Mouse (Mus musculus) cerebellum, adult 11 months (tissue): ENCODE data around the gene Gm21732.
"Not testable (repeated sequence)": the region's sequence is repeated elsewhere in the genome, so short reads cannot be mapped to it uniquely, and the experiment has no call there.

Experiments
- DNase-seq: peaks from one replicate; pipeline ENCODE4 v3.0.0; 2022

The Gm21732 gene

DNA sequence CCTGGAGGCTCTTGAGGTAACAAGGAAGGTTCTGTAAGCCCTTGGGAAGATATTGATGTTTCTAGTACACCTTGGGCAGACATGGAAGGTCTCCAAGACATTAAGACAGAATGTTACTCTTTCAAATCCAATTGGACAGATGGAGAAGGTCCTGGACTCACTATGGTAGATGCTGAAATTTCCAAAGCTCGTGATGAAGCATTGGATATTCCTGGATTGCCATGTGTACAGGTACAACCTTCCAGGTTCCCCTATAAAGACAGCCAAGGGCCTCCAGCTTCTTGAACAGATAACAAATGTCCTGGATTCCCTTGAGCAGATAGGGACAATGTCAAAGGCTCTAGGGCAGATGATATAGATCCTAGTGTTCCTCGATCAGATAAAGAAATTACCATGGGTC is at the start of gene Gm21732:
Gene Gm21732, minus strand, starts transcription at position 101 of the 400 bp plus-strand sequence.
- DNase-seq = not testable (repeated sequence)
